Mouse (Mus musculus): Measurements from ENCODE around the gene Plekhm1.
"Not testable (repeated sequence)": the region's sequence is repeated elsewhere in the genome, so short reads cannot be mapped to it uniquely, and the experiment has no call there.

Plekhm1 gene

GRCm38 (mm10) chr11:103411981-103412949 is at the start of gene Plekhm1:
Plekhm1 (minus strand) TSS chr11:103412687.
- DNase-seq (ENCODE audit: low spot score in 2 of 2): peak; percentile 87 to 94

- DNase-seq (ENCODE audit: low spot score in 2 of 2): not testable (repeated sequence)
Observed at GRCm38 (mm10) chr11:103451105-103451504, 38.6 kb upstream of the Plekhm1 start.

- not testable (repeated sequence) for DNase-seq (ENCODE audit: low spot score in 2 of 2)
Observed at GRCm38 (mm10) chr11:103449721-103450120, 37.2 kb upstream of the Plekhm1 start.

- DNase-seq (ENCODE audit: low spot score in 2 of 2): no peak
Observed at GRCm38 (mm10) chr11:103443678-103444077, 31.2 kb upstream of the Plekhm1 start.

- DNase-seq (ENCODE audit: low spot score in 2 of 2): no peak
Observed at GRCm38 (mm10) chr11:103436282-103436681, 23.8 kb upstream of the Plekhm1 start.

GRCm38 (mm10) chr11:103425031-103425430 is 12.5 kb upstream of the Plekhm1 start:
- DNase-seq (ENCODE audit: low spot score in 2 of 2): no peak

- DNase-seq (ENCODE audit: low spot score in 2 of 2): no peak
Observed at GRCm38 (mm10) chr11:103419667-103420066, 7.2 kb upstream of the Plekhm1 start.

- no peak for DNase-seq (ENCODE audit: low spot score in 2 of 2)
Observed at GRCm38 (mm10) chr11:103419226-103419625, 6.7 kb upstream of the Plekhm1 start.

GRCm38 (mm10) chr11:103413516-103413915 is 1.0 kb upstream of the Plekhm1 start:
- DNase-seq (ENCODE audit: low spot score in 2 of 2): no peak

- DNase-seq (ENCODE audit: low spot score in 2 of 2): no peak
Observed at GRCm38 (mm10) chr11:103412950-103413423, 500 bp upstream of the Plekhm1 start.

GRCm38 (mm10) chr11:103411301-103411700 is 1.2 kb downstream of the Plekhm1 start:
- DNase-seq (ENCODE audit: low spot score in 2 of 2): no peak

GRCm38 (mm10) chr11:103408880-103409279 is 3.6 kb downstream of the Plekhm1 start:
- no peak for DNase-seq (ENCODE audit: low spot score in 2 of 2)

GRCm38 (mm10) chr11:103407136-103407535 is 5.4 kb downstream of the Plekhm1 start:
- DNase-seq (ENCODE audit: low spot score in 2 of 2): not testable (repeated sequence)

- DNase-seq (ENCODE audit: low spot score in 2 of 2): no peak
Observed at GRCm38 (mm10) chr11:103406551-103406950, 5.9 kb downstream of the Plekhm1 start.

- no peak for DNase-seq (ENCODE audit: low spot score in 2 of 2)
Observed at GRCm38 (mm10) chr11:103405814-103406213, 6.7 kb downstream of the Plekhm1 start.

GRCm38 (mm10) chr11:103404618-103405017 is 7.9 kb downstream of the Plekhm1 start:
- no peak for DNase-seq (ENCODE audit: low spot score in 2 of 2)

GRCm38 (mm10) chr11:103403776-103404175 is 8.7 kb downstream of the Plekhm1 start:
- DNase-seq (ENCODE audit: low spot score in 2 of 2): no peak

- no peak for DNase-seq (ENCODE audit: low spot score in 2 of 2)
Observed at GRCm38 (mm10) chr11:103402738-103403137, 9.7 kb downstream of the Plekhm1 start.

GRCm38 (mm10) chr11:103402198-103402597 is 10.3 kb downstream of the Plekhm1 start:
- no peak for DNase-seq (ENCODE audit: low spot score in 2 of 2)

- no peak for DNase-seq (ENCODE audit: low spot score in 2 of 2)
Observed at GRCm38 (mm10) chr11:103399986-103400385, 12.5 kb downstream of the Plekhm1 start.

- DNase-seq (ENCODE audit: low spot score in 2 of 2): no peak
Observed at GRCm38 (mm10) chr11:103399050-103399449, 13.4 kb downstream of the Plekhm1 start.

GRCm38 (mm10) chr11:103396682-103397081 is 15.8 kb downstream of the Plekhm1 start:
- DNase-seq (ENCODE audit: low spot score in 2 of 2): no peak

- no peak for DNase-seq (ENCODE audit: low spot score in 2 of 2)
Observed at GRCm38 (mm10) chr11:103396236-103396635, 16.3 kb downstream of the Plekhm1 start.
